Mouse (Mus musculus) frontal cortex, postnatal 14 days (tissue): Measurements from ENCODE around the gene Ubxn11.
A peak's percentile ranks its signal among the peaks of the same experiment; 100 is the strongest.

Experiments used
- DNase-seq, 2 experiments: peaks; one replicate each; pipeline ENCODE4 v3.0.0; 2022; ENCODE audit warnings: low spot score in 2 of 2

Ubxn11 gene

DNA sequence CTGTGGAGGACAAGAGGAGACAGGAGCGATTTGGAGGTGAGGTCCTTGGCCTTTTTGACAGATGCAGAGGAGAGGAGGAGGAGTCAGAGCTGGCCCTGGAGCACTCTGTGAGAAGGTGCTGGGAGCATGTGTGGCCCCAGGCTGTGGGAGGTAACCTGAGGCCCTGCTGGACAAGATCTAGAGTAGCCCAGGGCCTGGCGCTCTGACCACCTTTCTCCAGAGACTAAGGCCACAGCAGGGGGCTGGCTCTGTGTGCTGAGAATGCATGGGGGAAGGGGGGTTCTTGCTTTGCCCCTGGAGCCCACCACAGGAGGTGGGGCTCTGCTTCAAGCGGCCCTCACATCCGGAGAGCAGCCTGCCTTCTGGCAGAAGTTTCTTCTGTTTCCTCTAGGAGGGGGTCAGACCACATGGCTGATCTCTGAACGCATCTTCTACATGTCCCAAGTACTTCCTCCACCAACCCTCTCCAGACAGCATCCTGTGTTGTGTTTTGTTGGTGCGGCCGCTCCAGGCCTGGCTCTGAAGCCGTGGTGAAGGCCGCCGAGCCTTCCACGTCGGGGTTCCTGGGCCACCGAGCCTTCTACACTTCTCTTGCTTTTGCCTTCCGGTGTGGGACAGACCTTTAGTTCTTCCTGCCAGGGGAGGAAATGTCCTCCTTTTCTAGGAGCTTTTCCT, 15.9 kb downstream of the Ubxn11 start:
- DNase-seq: no peak

DNA sequence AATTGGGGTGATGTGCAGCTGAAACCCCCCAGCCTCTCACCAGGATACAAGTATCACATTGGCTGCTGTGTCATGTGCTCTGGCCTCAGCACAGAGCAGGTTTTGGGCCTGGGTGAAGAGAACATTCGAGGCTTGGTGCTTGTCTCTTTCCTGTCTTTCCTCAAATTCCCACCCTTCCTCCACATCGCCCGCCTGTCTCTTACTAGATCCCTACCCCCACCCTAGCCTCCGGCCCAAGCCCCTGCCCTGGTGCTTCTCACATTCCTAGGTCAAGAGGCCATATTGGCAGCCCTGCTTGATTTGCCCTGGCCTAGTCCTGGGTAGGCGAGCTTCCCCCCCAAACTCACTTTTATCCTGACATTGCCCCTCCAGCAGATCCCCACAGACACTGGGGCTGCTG, 16.7 kb downstream of the Ubxn11 start:
- DNase-seq: no peak

DNA sequence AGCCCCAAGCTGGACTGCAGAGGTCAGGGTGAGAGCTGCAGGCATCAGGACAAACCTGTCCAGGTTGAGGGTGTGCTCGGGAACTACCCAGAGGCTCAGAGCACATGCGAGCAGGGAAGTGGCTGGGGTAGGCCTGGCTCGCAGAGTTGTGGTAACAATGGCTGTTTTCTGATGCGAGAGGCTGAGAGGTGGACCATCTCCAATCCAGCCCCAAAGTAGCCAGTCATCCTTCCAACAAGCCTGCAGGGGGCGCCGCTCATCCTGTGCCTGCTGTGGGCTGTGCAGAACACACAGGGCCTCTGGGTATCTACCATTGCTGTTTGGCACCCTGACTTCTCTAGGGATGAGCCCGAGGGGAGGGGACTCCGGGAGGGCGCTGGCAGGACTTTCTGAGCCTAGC, 17.3 kb downstream of the Ubxn11 start:
- DNase-seq: no peak

GRCm38 (mm10) chr4:134120192-134120805, 17.9 kb downstream of the Ubxn11 start:
- DNase-seq: no peak

GRCm38 (mm10) chr4:134120916-134121315, 18.5 kb downstream of the Ubxn11 start:
- DNase-seq: no peak

DNA sequence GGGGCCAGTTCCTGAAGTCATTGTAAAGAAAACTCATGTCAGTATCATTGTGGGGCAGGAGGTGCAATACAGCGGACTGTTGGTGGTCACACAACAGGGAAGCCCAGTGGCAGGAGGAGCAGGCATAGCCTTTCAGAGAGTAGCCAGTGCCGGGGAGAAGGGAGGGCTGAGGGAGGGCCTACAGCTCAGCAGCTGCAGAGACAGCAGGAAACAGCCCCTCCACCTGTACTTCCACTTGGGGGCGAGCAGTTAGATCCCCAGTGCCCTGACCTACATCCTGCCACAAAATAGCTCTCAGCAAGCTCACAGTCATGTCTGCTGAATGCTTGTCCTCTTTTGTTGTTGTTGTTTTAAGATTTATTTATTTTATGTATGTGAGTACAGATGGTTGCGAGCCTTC, 19.2 kb downstream of the Ubxn11 start:
- no peak for DNase-seq

DNA sequence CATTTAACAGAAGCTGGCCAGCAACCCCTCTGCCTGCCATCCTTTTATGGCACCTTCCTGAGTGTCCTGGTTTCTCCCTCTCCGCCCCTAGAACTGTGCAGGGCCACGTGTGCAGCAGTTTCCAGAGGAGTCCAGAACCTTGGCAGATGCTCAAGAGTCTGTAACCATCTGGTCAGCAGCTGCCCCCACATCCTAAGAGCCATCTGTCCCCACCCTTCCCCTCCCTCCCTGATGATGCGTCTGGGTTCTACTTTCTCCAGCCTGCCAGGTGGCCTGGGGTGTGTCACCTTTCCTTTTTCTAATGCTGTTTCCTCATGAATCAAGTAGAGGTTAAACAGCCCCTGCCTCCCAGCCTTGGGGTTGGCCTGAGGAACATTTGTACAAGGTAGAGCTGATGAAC, 19.9 kb downstream of the Ubxn11 start:
- no peak for DNase-seq

DNA sequence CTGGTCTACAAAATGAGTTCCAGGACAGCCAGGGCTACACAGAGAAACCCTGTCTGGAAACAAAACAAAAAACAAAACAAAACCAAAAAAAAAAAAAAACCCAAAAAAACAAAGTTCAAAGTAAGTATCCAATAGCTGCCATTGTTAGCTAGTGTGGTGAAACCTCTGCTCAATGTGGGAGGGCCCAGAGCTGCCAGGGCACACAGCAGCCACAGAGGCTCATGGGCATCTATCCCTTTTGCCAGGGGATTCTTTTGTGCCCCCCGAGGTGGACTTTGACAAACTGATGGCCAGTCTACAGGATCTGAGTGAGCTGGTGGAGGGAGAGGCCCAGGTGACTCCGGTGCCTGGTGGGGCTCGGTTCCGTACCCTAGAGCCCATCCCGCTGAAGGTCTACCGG, 20.8 kb downstream of the Ubxn11 start:
- no peak for DNase-seq

- DNase-seq: peak; percentile 65 to 82
Observed at GRCm38 (mm10) chr4:134123680-134124551, 21.5 kb downstream of the Ubxn11 start.

GRCm38 (mm10) chr4:134125383-134126060, 23.2 kb downstream of the Ubxn11 start:
- DNase-seq: no peak

DNA sequence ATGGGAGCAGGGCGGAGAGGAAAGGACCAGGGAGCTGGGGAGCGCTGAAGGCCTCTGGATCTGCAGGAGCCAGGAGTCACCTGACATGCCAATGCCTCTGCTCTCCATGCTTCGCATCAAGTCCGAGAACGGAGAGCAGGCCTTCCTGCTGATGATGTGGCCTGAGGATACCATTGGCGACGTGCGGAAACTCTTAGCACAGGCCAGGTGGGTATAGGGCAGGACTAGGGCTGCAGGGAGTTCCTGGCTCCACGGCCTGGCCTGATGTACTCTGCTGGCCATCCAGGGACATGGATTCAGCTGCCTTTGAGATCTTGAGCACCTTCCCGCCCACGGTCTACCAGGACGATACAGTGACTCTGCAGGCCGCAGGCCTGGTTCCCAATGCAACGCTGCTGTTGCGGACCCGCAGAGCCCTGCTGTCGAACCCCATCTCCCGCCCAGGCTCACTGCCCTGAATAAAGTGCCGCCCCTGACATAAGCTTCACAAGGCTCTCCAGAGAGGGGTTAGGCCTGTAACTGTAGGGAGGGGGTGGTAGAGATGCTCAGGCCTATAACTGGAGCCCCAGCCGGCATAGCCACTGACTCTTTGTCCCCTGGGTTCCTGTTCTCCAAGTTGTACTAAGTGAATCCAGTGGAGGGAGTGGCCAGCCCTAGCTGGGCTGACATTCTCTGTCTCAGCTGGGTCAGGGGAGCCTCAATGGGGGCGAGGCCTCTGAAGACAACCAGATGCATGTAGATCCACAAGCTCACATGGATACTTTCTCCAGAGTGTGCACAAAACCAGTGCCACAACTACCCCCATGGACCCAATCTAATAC, 24.1 kb downstream of the Ubxn11 start:
- no peak for DNase-seq

GRCm38 (mm10) chr4:134127121-134127455, 24.7 kb downstream of the Ubxn11 start:
- no peak for DNase-seq

DNA sequence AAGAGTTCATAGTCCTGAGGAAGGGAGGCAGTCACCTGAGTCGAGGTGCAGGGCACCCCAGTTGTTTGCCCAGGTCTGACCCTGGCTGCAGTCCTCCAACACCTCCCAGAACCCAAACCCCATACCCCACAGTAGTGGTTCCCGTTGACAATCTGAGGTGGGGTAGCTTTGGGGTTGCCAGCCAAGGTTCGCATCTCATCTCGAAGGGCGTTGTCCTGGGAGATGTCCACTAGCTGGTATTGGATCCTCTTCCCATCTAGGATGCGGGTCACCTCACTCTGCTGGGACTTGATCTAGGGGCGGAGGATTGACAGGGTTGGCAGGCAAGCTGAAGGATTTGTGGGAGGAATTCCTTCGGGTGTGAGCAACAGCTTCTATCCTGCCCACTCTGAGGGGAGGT, 25.4 kb downstream of the Ubxn11 start:
- no peak for DNase-seq

GRCm38 (mm10) chr4:134128221-134128982, 26.0 kb downstream of the Ubxn11 start, which contains the start of gene Sh3bgrl3:
Gene Sh3bgrl3 (minus strand): TSS chr4:134128789.
- DNase-seq: peak; percentile 81 to 86

- DNase-seq: no peak
Observed at GRCm38 (mm10) chr4:134128983-134129362, 26.6 kb downstream of the Ubxn11 start.

DNA sequence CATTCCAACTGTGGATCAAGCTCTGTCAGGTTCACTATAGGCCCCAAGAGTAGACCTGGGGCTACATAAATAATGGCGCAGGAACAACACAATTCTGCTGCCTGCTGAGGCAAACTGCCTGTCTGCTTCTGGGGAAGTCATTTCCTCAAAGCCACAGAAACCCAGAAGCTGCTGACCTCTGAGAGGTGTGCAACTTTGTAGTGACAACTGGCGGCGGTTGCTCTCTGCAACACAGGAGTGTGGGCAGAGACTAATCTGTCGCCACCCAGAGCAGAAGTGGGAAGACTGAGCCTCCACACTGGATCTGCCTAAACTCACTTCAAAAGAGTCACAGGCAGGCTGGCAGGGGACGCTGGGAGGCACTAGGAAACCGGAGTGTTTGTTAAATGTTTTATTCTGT, 27.1 kb downstream of the Ubxn11 start:
- no peak for DNase-seq

DNA sequence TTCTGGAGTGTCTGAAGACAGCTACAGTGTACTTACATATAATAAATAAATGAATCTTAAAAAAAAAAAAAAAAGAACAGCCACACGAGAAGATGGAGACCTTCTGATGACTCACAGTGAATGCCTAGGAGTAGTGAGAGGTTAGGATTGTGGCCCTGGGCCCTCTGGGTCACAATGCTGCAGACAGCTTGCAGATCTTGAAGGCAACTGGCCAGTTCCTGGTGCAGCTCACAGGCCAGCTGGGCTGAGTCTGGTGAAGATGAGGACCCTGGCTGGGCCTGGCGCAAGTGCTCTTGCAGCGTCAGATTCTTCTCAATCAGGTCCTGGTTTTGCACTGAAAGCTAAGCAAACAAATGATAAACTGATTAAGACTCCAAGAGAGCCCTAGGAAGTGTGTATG, 29.7 kb downstream of the Ubxn11 start:
- DNase-seq: no peak

DNA sequence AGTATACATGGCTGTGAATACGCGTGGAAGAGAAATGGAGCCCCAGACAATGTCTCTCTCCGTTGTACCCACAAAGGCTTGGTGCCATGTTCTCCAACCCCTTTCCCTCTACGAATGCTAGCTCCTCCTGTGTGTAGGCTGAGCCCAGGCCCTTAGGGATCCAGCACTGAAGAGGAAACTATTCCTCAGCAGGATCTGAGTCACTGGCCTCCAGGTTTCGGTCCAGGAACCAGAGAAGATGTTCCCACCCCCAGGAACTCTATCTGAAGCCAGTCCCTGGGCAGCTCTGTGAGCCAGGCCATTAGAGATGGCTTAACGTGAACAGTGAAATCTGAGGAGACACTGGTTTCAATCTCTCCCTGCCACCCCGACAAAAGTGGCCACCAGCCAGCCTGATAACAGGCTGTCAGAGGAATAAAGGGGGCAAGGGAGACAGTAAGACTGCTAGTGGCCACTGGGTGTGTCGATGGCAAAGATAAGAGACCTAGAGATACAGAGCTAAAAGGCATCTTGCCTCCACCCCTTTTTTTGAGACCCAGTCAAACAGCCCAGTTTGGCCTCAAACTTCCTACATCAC, 30.2 kb downstream of the Ubxn11 start:
- no peak for DNase-seq

DNA sequence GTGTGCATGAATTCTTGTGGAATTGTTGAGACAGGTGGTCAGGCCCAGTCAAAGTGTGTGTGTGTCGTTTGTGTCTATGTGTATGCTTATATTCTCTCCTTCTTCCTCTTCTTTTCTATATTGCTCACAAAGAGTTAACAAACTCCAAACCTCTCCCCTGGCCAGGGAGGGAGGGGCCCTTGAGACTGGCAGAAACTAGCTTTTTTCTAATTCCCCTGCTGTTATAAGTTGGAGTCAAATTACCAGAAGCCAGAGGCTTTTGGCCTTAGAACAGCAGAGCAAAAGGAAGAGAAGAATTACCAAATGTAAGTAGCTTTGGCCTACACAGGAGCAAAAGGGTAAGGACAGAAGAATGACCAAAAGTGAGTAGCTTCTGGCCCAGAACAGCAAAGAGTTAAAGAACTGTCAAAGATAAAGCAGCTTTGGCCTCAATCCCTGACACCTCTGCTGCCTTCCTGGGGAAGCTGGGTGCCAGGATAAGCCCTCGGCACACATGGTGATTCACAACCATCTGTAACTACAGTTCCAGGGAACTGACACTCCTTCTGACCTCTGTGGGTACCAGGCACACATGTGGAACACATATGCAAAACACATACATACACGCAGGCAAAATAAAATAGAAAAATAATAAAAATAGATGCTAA, 34.0 kb downstream of the Ubxn11 start:
- DNase-seq: no peak

DNA sequence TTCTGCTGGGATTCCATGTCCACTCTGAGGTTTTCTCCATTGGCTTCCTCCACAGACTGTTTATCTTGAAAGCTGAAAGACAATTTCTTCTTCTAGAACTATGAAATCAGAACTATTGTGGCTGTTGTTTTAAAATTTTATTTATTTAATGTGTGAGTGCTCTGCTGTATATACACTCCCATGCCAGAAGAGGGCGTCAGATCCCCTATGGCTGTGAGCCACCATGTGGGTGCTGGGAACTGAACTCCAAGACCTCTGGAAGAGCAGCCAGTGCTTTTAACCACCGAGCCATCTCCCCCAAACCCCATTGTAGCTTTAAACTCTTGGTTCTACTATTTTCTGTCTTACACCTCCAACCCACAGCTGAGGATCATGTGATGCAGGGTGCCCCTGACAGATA, 36.5 kb downstream of the Ubxn11 start:
- DNase-seq: no peak
